Mouse (Mus musculus) lung, postnatal 0 days (tissue): ENCODE measurements around the gene 1700021F05Rik.

Experiments used
- CTCF ChIP-seq: IDR thresholded peaks from 2 replicates; pipeline ENCODE4 v1.5.1; 2016; ENCODE audit warnings: antibody characterized with exemption, mild to moderate bottlenecking
- EP300 ChIP-seq: IDR thresholded peaks from 2 replicates; pipeline ENCODE4 v1.6.1; 2016; ENCODE audit warnings: antibody characterized with exemption, mild to moderate bottlenecking, control low read depth

DNA sequence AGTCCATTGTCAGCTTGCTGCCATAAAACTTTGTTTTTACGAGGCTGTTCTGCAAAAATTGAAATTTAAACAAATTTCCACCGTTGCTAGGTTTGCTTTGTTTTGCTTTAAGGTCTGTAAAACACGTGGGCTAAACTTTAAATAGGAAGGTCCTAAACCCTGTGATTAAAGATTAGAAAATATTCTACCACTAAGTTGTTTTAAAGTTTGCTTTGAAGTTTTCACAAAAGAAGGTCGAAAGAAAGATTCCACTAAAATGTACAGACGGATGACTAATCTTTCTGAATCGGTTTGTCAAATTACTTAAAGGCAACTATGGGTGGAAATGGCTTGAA lies 37.2 kb upstream of the 1700021F05Rik start, which contains the start of gene Cd24a:
- no peak for TF ChIP-seq CTCF
- no peak for TF ChIP-seq EP300
